Mouse (Mus musculus) heart, embryonic 16.5 days (tissue): ENCODE results near the gene 4930579F01Rik. TPM values are rescaled to one million over a fixed set of nuclear protein-coding genes. Genes with fewer than 3 reads are reported as not detected.

Experiments used
- ATAC-seq: fragments of 200-750 bp; cut with Nextera tagmentation; replicated peaks from 2 replicates; pipeline ENCODE4 v1.8.0; 2017; ENCODE audit warnings: moderate number of reproducible peaks; ENCODE audit not compliant: insufficient read depth, low FRiP score; ENCODE audit errors: extremely low read depth
- H3K27ac ChIP-seq: fragments of 300-500 bp; sonication (generic); 2 replicates; pipeline ENCODE4 v1.5.1; 2014; ENCODE audit warnings: mild to moderate bottlenecking, low read length, control low read depth, moderate library complexity
- H3K27me3 ChIP-seq: fragments of 300-500 bp; sonication (generic); 2 replicates; pipeline ENCODE4 v1.6.1; 2014; ENCODE audit warnings: low read length, mixed read lengths; ENCODE audit not compliant: control insufficient read depth, insufficient read depth
- H3K36me3 ChIP-seq: fragments of 300-500 bp; sonication (generic); 2 replicates; pipeline ENCODE4 v1.6.1; 2014; ENCODE audit not compliant: control insufficient read depth, insufficient read depth
- H3K4me1 ChIP-seq: fragments of 300-500 bp; sonication (generic); 2 replicates; pipeline ENCODE4 v1.6.1; 2014; ENCODE audit warnings: low read length, mixed read lengths; ENCODE audit not compliant: control insufficient read depth, insufficient read depth
- H3K4me2 ChIP-seq: fragments of 300-500 bp; sonication (generic); 2 replicates; pipeline ENCODE4 v1.6.1; 2014; ENCODE audit warnings: low read depth, mild to moderate bottlenecking, control low read depth, low read length
- H3K4me3 ChIP-seq: fragments of 300-500 bp; sonication (generic); 2 replicates; pipeline ENCODE4 v1.5.1; 2014; ENCODE audit warnings: mild to moderate bottlenecking, control low read depth, low read length
- H3K9ac ChIP-seq: fragments of 300-500 bp; sonication (generic); 2 replicates; pipeline ENCODE4 v1.6.1; 2014; ENCODE audit warnings: low read length, control low read depth
- H3K9me3 ChIP-seq: fragments of 300-500 bp; sonication (generic); replicated peaks from 2 replicates; pipeline ENCODE4 v1.6.1; 2016; ENCODE audit warnings: low read length; ENCODE audit not compliant: control insufficient read depth
- WGBS: fragments of 180-500 bp; shearing (Covaris S2); extraction: QIAGEN DNeasy Blood & Tissue Kit; methylation state at CpG from one replicate; pipeline ENCODE4 v1.1.7; 2014; 5-methylcytosine and 5-hydroxymethylcytosine counted together
- polyA plus RNA-seq: library from polyadenylated mRNA; unstranded; fragments of >200 nt; fragmentation: Nextera tagmentation; extraction: Ambion mirVana; gene quantifications from 2 replicates; pipeline ENCODE4 v1.2.1, GENCODE M21; 2015

4930579F01Rik gene
- polyA plus RNA-seq, 1 experiment from 2014 or later: not detected

GRCm38 (mm10) chr3:138198722-138199068 lies 5.1 kb upstream of the 4930579F01Rik start:
- H3K9ac ChIP-seq: no peak overlapping the region

GRCm38 (mm10) chr3:138197973-138198721 lies 4.5 kb upstream of the 4930579F01Rik start:
- peak overlapping the region; percentile 70 for H3K4me2 ChIP-seq
- H3K27me3 ChIP-seq: no peaks in the 10 kb centered on the region
- 27% methylated on average over 20 of the region's 20 CpGs for WGBS
- no peaks in the 10 kb centered on the region for H3K4me1 ChIP-seq
- no peak overlapping the region for H3K27ac ChIP-seq
- ATAC-seq: no peak
- no peaks in the 10 kb centered on the region for H3K36me3 ChIP-seq
- peak overlapping the region; percentile 41 for H3K4me3 ChIP-seq
- no peaks in the 10 kb centered on the region for H3K9me3 ChIP-seq
- 0 out of 2 replicates have a peak overlapping the region, but pooled peaks have one; percentile 6 for H3K9ac ChIP-seq

More at GRCm38 (mm10) chr3:138198722-138199068, 5.1 kb upstream of the 4930579F01Rik start:
- no peak for ATAC-seq
- Histone ChIP-seq H3K4me2 (no peak overlapping the region; the same call in 1 of the 2 replicates), H3K9me3 (no peaks in the 10 kb centered on the region), H3K36me3 (no peaks in the 10 kb centered on the region), H3K4me3 (no peak overlapping the region), H3K27me3 (no peaks in the 10 kb centered on the region), H3K4me1 (no peaks in the 10 kb centered on the region), H3K27ac (no peak overlapping the region)
- 75% methylated on average over 7 of the region's 7 CpGs for WGBS

GRCm38 (mm10) chr3:138197556-138197955 lies 3.9 kb upstream of the 4930579F01Rik start:
- no peaks in the 10 kb centered on the region for H3K36me3 ChIP-seq
- no peaks in the 10 kb centered on the region for H3K27me3 ChIP-seq
- ATAC-seq: no peak
- no peaks in the 10 kb centered on the region for H3K4me1 ChIP-seq
- H3K4me2 ChIP-seq: peak overlapping the region; percentile 70
- H3K4me3 ChIP-seq: no peak overlapping the region
- H3K9me3 ChIP-seq: no peaks in the 10 kb centered on the region
- H3K9ac ChIP-seq: no peak overlapping the region
- 61% methylated on average over 9 of the region's 9 CpGs for WGBS
- no peak overlapping the region for H3K27ac ChIP-seq

GRCm38 (mm10) chr3:138197093-138197492 lies 3.5 kb upstream of the 4930579F01Rik start:
- Histone ChIP-seq H3K4me3 (no peak overlapping the region), H3K36me3 (no peaks in the 10 kb centered on the region), H3K27ac (no peak overlapping the region), H3K4me1 (no peaks in the 10 kb centered on the region), H3K4me2 (no peak overlapping the region), H3K9ac (no peak overlapping the region), H3K9me3 (no peaks in the 10 kb centered on the region), H3K27me3 (no peaks in the 10 kb centered on the region)
- no peak for ATAC-seq
- 82% methylated on average over 14 of the region's 14 CpGs for WGBS

GRCm38 (mm10) chr3:138192260-138192659 lies 1.4 kb downstream of the 4930579F01Rik start:
- WGBS: 65% methylated on average over 7 of the region's 7 CpGs
- ATAC-seq: no peak
- H3K27ac ChIP-seq: no peak overlapping the region

GRCm38 (mm10) chr3:138185995-138186930 lies 7.4 kb downstream of the 4930579F01Rik start:
- ATAC-seq: no peak
- Histone ChIP-seq H3K9ac (no peak overlapping the region), H3K27me3 (no peaks in the 10 kb centered on the region), H3K36me3 (no peaks in the 10 kb centered on the region), H3K4me2 (no peak overlapping the region), H3K27ac (no peak overlapping the region), H3K4me3 (no peak overlapping the region), H3K9me3 (no peaks in the 10 kb centered on the region), H3K4me1 (no peaks in the 10 kb centered on the region)
- WGBS: 91% methylated on average over 26 of the region's 26 CpGs

More at GRCm38 (mm10) chr3:138192260-138192659, 1.4 kb downstream of the 4930579F01Rik start:
- H3K27me3 ChIP-seq: no peaks in the 10 kb centered on the region
- H3K4me2 ChIP-seq: no peak overlapping the region
- H3K36me3 ChIP-seq: no peaks in the 10 kb centered on the region
- no peaks in the 10 kb centered on the region for H3K4me1 ChIP-seq
- H3K9ac ChIP-seq: no peak overlapping the region
- H3K4me3 ChIP-seq: no peak overlapping the region
- H3K9me3 ChIP-seq: no peaks in the 10 kb centered on the region

GRCm38 (mm10) chr3:138185290-138185689 lies 8.3 kb downstream of the 4930579F01Rik start:
- no peaks in the 10 kb centered on the region for H3K27me3 ChIP-seq
- no peaks in the 10 kb centered on the region for H3K9me3 ChIP-seq
- H3K36me3 ChIP-seq: no peaks in the 10 kb centered on the region
- H3K9ac ChIP-seq: no peak overlapping the region
- no peak overlapping the region for H3K4me3 ChIP-seq
- no peak overlapping the region for H3K27ac ChIP-seq
- ATAC-seq: no peak
- whole genome bisulfite sequencing: 46% methylated on average over 4 of the region's 4 CpGs
- no peaks in the 10 kb centered on the region for H3K4me1 ChIP-seq
- no peak overlapping the region for H3K4me2 ChIP-seq

- Histone ChIP-seq H3K9me3 (no peaks in the 10 kb centered on the region), H3K27ac (no peak overlapping the region)
- WGBS: 84% methylated on average over 7 of the region's 7 CpGs
These were observed 10.3 kb downstream of the 4930579F01Rik start for GRCm38 (mm10) chr3:138183371-138183770.

GRCm38 (mm10) chr3:138182019-138182418 lies 11.6 kb downstream of the 4930579F01Rik start:
- no peak for ATAC-seq
- Histone ChIP-seq H3K27me3 (no peaks in the 10 kb centered on the region), H3K9ac (no peak overlapping the region), H3K36me3 (no peaks in the 10 kb centered on the region), H3K4me1 (no peaks in the 10 kb centered on the region), H3K27ac (no peak overlapping the region), H3K4me2 (no peak overlapping the region), H3K4me3 (no peak overlapping the region), H3K9me3 (no peaks in the 10 kb centered on the region)
- WGBS: 72% methylated on average over 2 of the region's 2 CpGs

More at GRCm38 (mm10) chr3:138183371-138183770, 10.3 kb downstream of the 4930579F01Rik start:
- H3K4me3 ChIP-seq: no peak overlapping the region
- ATAC-seq: no peak
- no peaks in the 10 kb centered on the region for H3K36me3 ChIP-seq
- no peaks in the 10 kb centered on the region for H3K4me1 ChIP-seq
- no peaks in the 10 kb centered on the region for H3K27me3 ChIP-seq
- no peak overlapping the region for H3K4me2 ChIP-seq
- H3K9ac ChIP-seq: no peak overlapping the region
